Mouse (Mus musculus): ENCODE measurements at regions not wholly inside any gene's neighbourhood (a gene's known extent, or its start where the extent isn't known, plus 50 kb on each side); places are given as distances from the start of the nearest gene placed in this dataset.

- TF ChIP-seq GATA4 (IDR thresholded peaks at IDR 0.05; ENCODE audit: insufficient replicate concordance, low read length), result no peak
Measured at GRCm38 (mm10) chr4:127862875-127863274, 107.9 kb downstream of the CK137956 start.

- TF ChIP-seq GATA4 (IDR thresholded peaks at IDR 0.05; ENCODE audit: insufficient replicate concordance, low read length), result no peak
Measured at GRCm38 (mm10) chr4:127861319-127862117, 109.2 kb downstream of the CK137956 start.

GRCm38 (mm10) chr4:127860271-127860670 is 110.5 kb downstream of the CK137956 start:
- TF ChIP-seq GATA4 (IDR thresholded peaks at IDR 0.05; ENCODE audit: insufficient replicate concordance, low read length), result no peak

GRCm38 (mm10) chr4:127859505-127859904 is 111.2 kb downstream of the CK137956 start:
- TF ChIP-seq GATA4 (IDR thresholded peaks at IDR 0.05; ENCODE audit: insufficient replicate concordance, low read length), result no peak

- no peak for TF ChIP-seq GATA4 (IDR thresholded peaks at IDR 0.05; ENCODE audit: insufficient replicate concordance, low read length)
Measured at GRCm38 (mm10) chr4:127858566-127858965, 112.2 kb downstream of the CK137956 start.

- no peak for TF ChIP-seq GATA4 (IDR thresholded peaks at IDR 0.05; ENCODE audit: insufficient replicate concordance, low read length)
Measured at GRCm38 (mm10) chr4:127855836-127856235, 114.9 kb downstream of the CK137956 start.

GRCm38 (mm10) chr4:127854776-127855409 is 115.9 kb downstream of the CK137956 start:
- no peak for TF ChIP-seq GATA4 (IDR thresholded peaks at IDR 0.05; ENCODE audit: insufficient replicate concordance, low read length)

- no peak for TF ChIP-seq GATA4 (IDR thresholded peaks at IDR 0.05; ENCODE audit: insufficient replicate concordance, low read length)
Measured at GRCm38 (mm10) chr4:127849306-127849705, 121.4 kb downstream of the CK137956 start.

- TF ChIP-seq GATA4 (IDR thresholded peaks at IDR 0.05; ENCODE audit: insufficient replicate concordance, low read length), result no peak
Measured at GRCm38 (mm10) chr4:127846321-127846720, 124.4 kb downstream of the CK137956 start.

GRCm38 (mm10) chr4:127843421-127843820 is 127.3 kb downstream of the CK137956 start:
- TF ChIP-seq GATA4 (IDR thresholded peaks at IDR 0.05; ENCODE audit: insufficient replicate concordance, low read length), result no peak

GRCm38 (mm10) chr4:127833668-127834067 is 137.1 kb downstream of the CK137956 start:
- TF ChIP-seq GATA4 (IDR thresholded peaks at IDR 0.05; ENCODE audit: insufficient replicate concordance, low read length), result no peak

GRCm38 (mm10) chr4:127826988-127827387 is 143.8 kb downstream of the CK137956 start:
- TF ChIP-seq GATA4 (IDR thresholded peaks at IDR 0.05; ENCODE audit: insufficient replicate concordance, low read length), result no peak

GRCm38 (mm10) chr4:127819501-127819900 is 151.2 kb downstream of the CK137956 start:
- TF ChIP-seq GATA4 (IDR thresholded peaks at IDR 0.05; ENCODE audit: insufficient replicate concordance, low read length), result no peak

GRCm38 (mm10) chr4:127819009-127819408 is 151.7 kb downstream of the CK137956 start:
- TF ChIP-seq GATA4 (IDR thresholded peaks at IDR 0.05; ENCODE audit: insufficient replicate concordance, low read length), result no peak

- TF ChIP-seq GATA4 (IDR thresholded peaks at IDR 0.05; ENCODE audit: insufficient replicate concordance, low read length), result no peak
Measured at GRCm38 (mm10) chr4:127814631-127815030, 156.1 kb downstream of the CK137956 start.

GRCm38 (mm10) chr4:127812047-127812545 is 158.7 kb downstream of the CK137956 start:
- TF ChIP-seq GATA4 (IDR thresholded peaks at IDR 0.05; ENCODE audit: insufficient replicate concordance, low read length), result no peak

Measured in liver, adult (tissue).